Mouse (Mus musculus) small intestine, adult 2 months (tissue): ENCODE results near the gene Anks1. TPM values are rescaled to one million over a fixed set of nuclear protein-coding genes. Genes with fewer than 3 reads are reported as not detected.
A peak's percentile ranks its signal among the peaks of the same experiment; 100 is the strongest.

ENCODE experiments used
- H3K27ac ChIP-seq: fragments of 200-500 bp; 2 replicates; pipeline ENCODE4 v1.5.1; 2012; ENCODE audit warnings: low read depth, low read length, control low read depth, inconsistent platforms; ENCODE audit not compliant: insufficient read depth
- H3K27me3 ChIP-seq: fragments of 200-500 bp; 2 replicates; pipeline ENCODE4 v1.6.1; 2012; ENCODE audit warnings: mild to moderate bottlenecking, moderate library complexity, low read length, inconsistent platforms; ENCODE audit not compliant: control insufficient read depth, insufficient read depth
- H3K36me3 ChIP-seq: fragments of 200-500 bp; 2 replicates; pipeline ENCODE4 v1.6.1; 2012; ENCODE audit warnings: mild to moderate bottlenecking, low read length, control low read depth, inconsistent platforms; ENCODE audit not compliant: control insufficient read depth, insufficient read depth
- H3K4me1 ChIP-seq: fragments of 200-500 bp; 2 replicates; pipeline ENCODE4 v1.6.1; 2012; ENCODE audit warnings: low read length, inconsistent platforms, mixed read lengths; ENCODE audit not compliant: control insufficient read depth, insufficient read depth, insufficient read length
- H3K4me3 ChIP-seq: fragments of 200-500 bp; 2 replicates; pipeline ENCODE4 v1.5.1; 2012; ENCODE audit warnings: low read depth, mild to moderate bottlenecking, control low read depth, inconsistent platforms, low read length, moderate library complexity
- CTCF ChIP-seq: fragments of 200-500 bp; IDR thresholded peaks from 2 replicates; pipeline ENCODE4 v1.5.1; 2012; ENCODE audit warnings: low read depth, mild to moderate bottlenecking, control low read depth, inconsistent platforms, low read length, moderate library complexity, mixed read lengths; ENCODE audit not compliant: insufficient replicate concordance, insufficient read length; ENCODE audit errors: extremely low read depth
- POLR2A ChIP-seq: fragments of 200-500 bp; IDR thresholded peaks from 2 replicates; pipeline ENCODE4 v1.6.1; 2012; ENCODE audit warnings: low read depth, mild to moderate bottlenecking, control low read depth, inconsistent platforms, low read length, moderate library complexity
- WGBS: fragments of 180-500 bp; shearing (Covaris S2); methylation state at CpG from one replicate; pipeline ENCODE4 v1.1.7; 2018; 5-methylcytosine and 5-hydroxymethylcytosine counted together
- polyA plus RNA-seq: library from polyadenylated mRNA; depleted of rRNA; stranded (reverse); fragments of >200 nt; gene quantifications from 2 replicates; pipeline ENCODE4 v1.2.3, GENCODE M21; 2012

Gene Anks1
- polyA plus RNA-seq, 1 experiment: 28.2 TPM

- H3K27ac ChIP-seq: no peak overlapping the region
- whole genome bisulfite sequencing: 88% methylated on average over 14 of the region's 14 CpGs
These were observed 128.0 kb downstream of the Anks1 start for GRCm38 (mm10) chr17:28036813-28037756.

DNA sequence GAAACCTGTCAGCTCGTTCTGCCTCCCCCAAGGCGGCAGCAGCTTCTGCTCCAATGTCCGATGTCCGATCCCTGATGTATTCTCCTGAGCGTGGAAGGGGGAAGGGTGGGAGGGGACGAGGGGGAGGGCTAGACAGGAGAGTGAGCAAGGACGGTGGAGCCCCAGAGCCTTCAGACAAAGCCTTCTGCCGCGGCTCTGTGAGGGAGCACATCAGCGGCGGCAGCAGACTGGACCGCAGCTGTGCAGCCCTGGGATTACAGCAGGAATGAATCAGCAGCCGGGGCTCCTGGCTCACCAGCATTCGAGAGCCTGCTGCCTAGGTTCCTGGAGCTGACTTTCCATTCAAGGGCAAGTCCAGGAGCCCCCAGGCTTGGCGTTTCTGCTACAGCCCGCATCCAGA, 131.5 kb downstream of the Anks1 start:
- whole genome bisulfite sequencing: 79% methylated on average over 16 of the region's 16 CpGs
- Histone ChIP-seq H3K27ac (no peak overlapping the region), H3K36me3 (peaks cover 42% of the 10 kb centered on the region), H3K4me3 (no peak overlapping the region), H3K4me1 (no peaks in the 10 kb centered on the region), H3K27me3 (no peaks in the 10 kb centered on the region)
- TF ChIP-seq POLR2A (no peak), CTCF (no peak)

More at GRCm38 (mm10) chr17:28036813-28037756, 128.0 kb downstream of the Anks1 start:
- H3K27me3 ChIP-seq: no peaks in the 10 kb centered on the region
- H3K36me3 ChIP-seq: peaks cover 30% of the 10 kb centered on the region
- no peak overlapping the region for H3K4me3 ChIP-seq
- TF ChIP-seq CTCF: no peak
- peaks cover 2% of the 10 kb centered on the region; the same call in 1 of the 2 replicates for H3K4me1 ChIP-seq

GRCm38 (mm10) chr17:28041298-28041697, 132.2 kb downstream of the Anks1 start:
- Histone ChIP-seq H3K4me3 (no peak overlapping the region), H3K27me3 (no peaks in the 10 kb centered on the region), H3K27ac (no peak overlapping the region), H3K4me1 (no peaks in the 10 kb centered on the region), H3K36me3 (peaks cover 39% of the 10 kb centered on the region)
- WGBS: 95% methylated on average over 13 of the region's 13 CpGs
- no peak for TF ChIP-seq POLR2A
- TF ChIP-seq CTCF: no peak

- H3K36me3 ChIP-seq: peaks cover 42% of the 10 kb centered on the region
- WGBS: 83% methylated on average over 23 of the region's 23 CpGs
- TF ChIP-seq CTCF: no peak
- no peaks in the 10 kb centered on the region for H3K4me1 ChIP-seq
- H3K4me3 ChIP-seq: no peak overlapping the region
- no peak overlapping the region for H3K27ac ChIP-seq
- H3K27me3 ChIP-seq: no peaks in the 10 kb centered on the region
These were observed 133.2 kb downstream of the Anks1 start for GRCm38 (mm10) chr17:28042299-28042771.

DNA sequence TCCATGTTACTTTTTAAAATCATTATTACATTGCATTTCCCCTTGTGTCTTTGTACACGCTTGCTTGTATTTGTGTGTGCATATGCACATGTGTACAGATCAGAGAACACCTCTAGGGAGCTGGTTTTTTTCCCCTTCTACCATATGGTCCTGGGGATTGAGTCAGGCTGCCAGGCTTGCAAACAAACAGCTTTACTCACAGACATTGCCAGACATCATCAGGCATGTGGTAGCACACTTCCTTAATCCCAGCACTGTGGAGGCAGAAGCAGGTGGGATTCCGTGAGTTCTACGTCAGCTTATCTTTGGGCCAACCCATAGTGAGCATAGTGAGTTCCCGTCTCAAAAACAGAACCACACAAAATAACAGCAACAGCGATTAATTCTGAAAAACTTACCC, 137.9 kb downstream of the Anks1 start:
- no peak for TF ChIP-seq CTCF
- TF ChIP-seq POLR2A: no peak
- H3K4me1 ChIP-seq: no peaks in the 10 kb centered on the region
- H3K27ac ChIP-seq: no peak overlapping the region
- WGBS: 97% methylated on average over 5 of the region's 5 CpGs
- no peak overlapping the region for H3K4me3 ChIP-seq
- H3K36me3 ChIP-seq: peaks cover 34% of the 10 kb centered on the region
- no peaks in the 10 kb centered on the region for H3K27me3 ChIP-seq

DNA sequence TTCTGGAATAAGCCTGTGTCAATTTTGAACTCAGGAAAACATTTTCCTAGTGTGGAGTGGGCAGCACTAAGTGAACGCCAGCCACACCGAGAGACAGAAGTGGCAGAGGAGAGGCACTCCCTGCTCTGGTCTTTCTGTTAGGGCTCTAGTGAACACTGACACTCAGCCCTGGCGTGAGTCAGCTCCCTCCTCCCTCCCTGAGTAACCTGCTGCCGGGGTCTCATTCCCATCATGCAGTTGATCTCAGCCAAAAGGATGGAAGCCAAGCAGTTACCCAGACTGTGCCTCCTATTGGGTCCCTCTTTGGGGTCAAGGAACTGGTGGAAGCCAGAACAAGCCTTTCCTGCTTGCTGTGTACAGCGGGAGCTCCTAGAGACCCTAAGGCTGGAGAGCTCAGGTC, 138.4 kb downstream of the Anks1 start:
- Histone ChIP-seq H3K36me3 (peaks cover 34% of the 10 kb centered on the region), H3K4me1 (no peaks in the 10 kb centered on the region), H3K27me3 (no peaks in the 10 kb centered on the region), H3K4me3 (no peak overlapping the region), H3K27ac (no peak overlapping the region)
- 85% methylated on average over 5 of the region's 5 CpGs for WGBS
- TF ChIP-seq POLR2A (no peak), CTCF (no peak)

DNA sequence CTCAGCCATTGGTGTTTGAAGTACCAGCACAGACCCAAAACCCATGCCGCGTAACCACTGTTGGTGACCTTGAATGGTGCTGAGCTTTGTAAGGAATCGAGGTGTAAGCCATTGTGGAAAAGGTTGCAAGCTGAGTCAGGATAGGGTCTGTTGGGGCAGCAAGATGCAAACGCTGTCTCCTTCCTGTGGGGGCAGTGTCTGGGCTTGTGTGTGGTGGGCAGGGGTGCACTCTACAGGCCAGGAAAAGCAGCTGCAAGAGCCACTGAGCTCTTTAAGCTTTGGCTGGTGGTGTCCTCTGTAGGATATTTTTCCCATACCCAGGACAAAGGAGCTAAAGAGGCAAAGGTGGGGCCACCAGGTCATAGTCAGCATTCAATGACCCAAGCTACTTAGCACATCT, 139.3 kb downstream of the Anks1 start:
- Histone ChIP-seq H3K27me3 (no peaks in the 10 kb centered on the region), H3K4me1 (no peaks in the 10 kb centered on the region), H3K36me3 (peaks cover 33% of the 10 kb centered on the region), H3K27ac (no peak overlapping the region), H3K4me3 (no peak overlapping the region)
- TF ChIP-seq CTCF (peak; percentile 62; the same call in 1 of the 2 replicates), POLR2A (no peak)
- 55% methylated on average over 4 of the region's 4 CpGs for WGBS

DNA sequence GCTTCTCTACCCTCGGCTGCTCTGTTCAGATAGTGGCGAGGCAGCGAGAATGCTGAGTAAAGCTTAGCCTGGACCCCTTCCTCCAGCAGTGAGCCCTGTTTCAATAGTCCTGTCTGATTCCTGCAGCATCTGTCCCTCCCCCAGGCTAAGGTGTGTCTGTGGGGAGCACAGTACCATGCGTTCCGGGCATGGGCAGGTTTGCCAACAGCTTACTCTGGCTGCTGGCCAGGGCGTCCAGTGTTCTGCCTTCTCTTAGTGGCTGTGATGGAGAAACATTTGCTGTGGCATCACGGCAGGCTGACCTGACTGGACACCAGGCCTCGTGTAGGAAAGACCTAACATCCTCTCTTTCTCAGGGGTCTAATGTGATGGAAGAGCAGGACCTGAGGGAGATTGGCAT, 141.1 kb downstream of the Anks1 start:
- no peaks in the 10 kb centered on the region for H3K27me3 ChIP-seq
- no peaks in the 10 kb centered on the region for H3K4me1 ChIP-seq
- WGBS: 93% methylated on average over 8 of the region's 8 CpGs
- H3K27ac ChIP-seq: no peak overlapping the region
- H3K36me3 ChIP-seq: peaks cover 41% of the 10 kb centered on the region
- H3K4me3 ChIP-seq: no peak overlapping the region
- TF ChIP-seq POLR2A (no peak), CTCF (no peak)
